Mouse (Mus musculus) cortical plate, adult 2 months (tissue): ENCODE measurements around the gene Gpatch1. TPM values are rescaled to one million over a fixed set of nuclear protein-coding genes. Genes with fewer than 3 reads are reported as not detected.
A peak's percentile ranks its signal among the peaks of the same experiment; 100 is the strongest.

Source experiments
- H3K27ac ChIP-seq: fragments of 200-500 bp; 2 replicates; pipeline ENCODE4 v1.5.1; 2012; ENCODE audit warnings: low read length, control low read depth, inconsistent platforms; ENCODE audit not compliant: insufficient read depth
- H3K4me1 ChIP-seq: fragments of 200-500 bp; 2 replicates; pipeline ENCODE4 v1.6.1; 2011; ENCODE audit warnings: low read length; ENCODE audit not compliant: control insufficient read depth, insufficient read depth
- H3K4me3 ChIP-seq: fragments of 200-500 bp; 2 replicates; pipeline ENCODE4 v1.5.1; 2011; ENCODE audit warnings: mild to moderate bottlenecking, low read length, control low read depth; ENCODE audit not compliant: insufficient read depth
- CTCF ChIP-seq: fragments of 200-500 bp; IDR thresholded peaks from 2 replicates; pipeline ENCODE4 v1.5.1; 2011; ENCODE audit warnings: mild to moderate bottlenecking, control low read depth, low read length; ENCODE audit not compliant: insufficient read depth; ENCODE audit errors: extremely low read depth
- POLR2A ChIP-seq: fragments of 200-500 bp; IDR thresholded peaks from 2 replicates; pipeline ENCODE4 v1.6.1; 2011; ENCODE audit warnings: mild to moderate bottlenecking, low read length, control low read depth; ENCODE audit not compliant: insufficient read depth; ENCODE audit errors: extremely low read depth
- polyA plus RNA-seq: library from polyadenylated mRNA; depleted of rRNA; stranded (reverse); fragments of >200 nt; gene quantifications from 2 replicates; pipeline ENCODE4 v1.2.3, GENCODE M21; 2012

The Gpatch1 gene
- polyA plus RNA-seq, 1 experiment: 21.7 TPM

- TF ChIP-seq POLR2A (no peak), CTCF (no peak)
- no peak overlapping the region for H3K27ac ChIP-seq
These were observed 30.8 kb upstream of the Gpatch1 start for GRCm38 (mm10) chr7:35349022-35349421.

GRCm38 (mm10) chr7:35347918-35348700 lies 29.9 kb upstream of the Gpatch1 start:
- Histone ChIP-seq H3K27ac (no peak overlapping the region), H3K4me3 (no peak overlapping the region), H3K4me1 (no peaks in the 10 kb centered on the region)
- TF ChIP-seq CTCF: no peak
- TF ChIP-seq POLR2A: no peak

More at GRCm38 (mm10) chr7:35349022-35349421, 30.8 kb upstream of the Gpatch1 start:
- no peaks in the 10 kb centered on the region for H3K4me1 ChIP-seq
- H3K4me3 ChIP-seq: no peak overlapping the region

GRCm38 (mm10) chr7:35344785-35345330 lies 26.6 kb upstream of the Gpatch1 start:
- Histone ChIP-seq H3K4me1 (no peaks in the 10 kb centered on the region), H3K4me3 (no peak overlapping the region), H3K27ac (no peak overlapping the region)
- no peak for TF ChIP-seq CTCF
- TF ChIP-seq POLR2A: no peak

- H3K4me3 ChIP-seq: no peak overlapping the region
- TF ChIP-seq POLR2A (no peak), CTCF (no peak)
- 0 out of 2 replicates have a peak overlapping the region, but pooled peaks have one; percentile 5 for H3K27ac ChIP-seq
- H3K4me1 ChIP-seq: no peaks in the 10 kb centered on the region
These were observed 24.3 kb upstream of the Gpatch1 start for GRCm38 (mm10) chr7:35342498-35342897.

- no peak for TF ChIP-seq CTCF
- no peak for TF ChIP-seq POLR2A
- H3K27ac ChIP-seq: peak overlapping the region; percentile 92; the same call in 1 of the 2 replicates
- no peak overlapping the region for H3K4me3 ChIP-seq
- H3K4me1 ChIP-seq: no peaks in the 10 kb centered on the region
These were observed 23.0 kb upstream of the Gpatch1 start for GRCm38 (mm10) chr7:35341282-35341681.

GRCm38 (mm10) chr7:35340196-35340595 lies 22.0 kb upstream of the Gpatch1 start:
- no peak overlapping the region for H3K4me3 ChIP-seq
- H3K27ac ChIP-seq: peak overlapping the region; percentile 92
- H3K4me1 ChIP-seq: no peaks in the 10 kb centered on the region; the same call in 1 of the 2 replicates
- TF ChIP-seq POLR2A (no peak), CTCF (no peak)

GRCm38 (mm10) chr7:35334527-35335452 lies 16.6 kb upstream of the Gpatch1 start:
- H3K4me1 ChIP-seq: peaks cover 2% of the 10 kb centered on the region; the same call in 1 of the 2 replicates
- TF ChIP-seq POLR2A (no peak), CTCF (no peak)
- peak overlapping the region; percentile 73 for H3K4me3 ChIP-seq
- no peak overlapping the region for H3K27ac ChIP-seq

GRCm38 (mm10) chr7:35333692-35334526 lies 15.7 kb upstream of the Gpatch1 start, which contains the start of gene Rhpn2:
TSS of gene Rhpn2 (plus strand) at chr7:35334170.
- Histone ChIP-seq H3K4me3 (peak within 1 kb of the TSS; percentile 73), H3K27ac (no peak within 1 kb of the TSS), H3K4me1 (peaks cover 2% of the 10 kb centered on the region; the same call in 1 of the 2 replicates)
- no peak for TF ChIP-seq CTCF
- 0 out of 2 replicates have a peak, but pooled peaks have one; percentile 7 for TF ChIP-seq POLR2A

- TF ChIP-seq CTCF (0 out of 2 replicates have a peak, but pooled peaks have one; percentile 7), POLR2A (no peak)
- H3K27ac ChIP-seq: no peak overlapping the region
These were observed 15.0 kb upstream of the Gpatch1 start for GRCm38 (mm10) chr7:35333231-35333651.

GRCm38 (mm10) chr7:35331590-35331989 lies 13.3 kb upstream of the Gpatch1 start:
- TF ChIP-seq CTCF: no peak
- TF ChIP-seq POLR2A: no peak
- Histone ChIP-seq H3K27ac (no peak overlapping the region), H3K4me3 (no peak overlapping the region), H3K4me1 (peaks cover 2% of the 10 kb centered on the region; the same call in 1 of the 2 replicates)

More at GRCm38 (mm10) chr7:35333231-35333651, 15.0 kb upstream of the Gpatch1 start:
- Histone ChIP-seq H3K4me3 (peak overlapping the region; percentile 73), H3K4me1 (peaks cover 2% of the 10 kb centered on the region; the same call in 1 of the 2 replicates)
